Mouse (Mus musculus): ENCODE measurements around the gene Ubxn6.
A peak's percentile ranks its signal among the peaks of the same experiment; 100 is the strongest.

- TF ChIP-seq HCFC1 (IDR thresholded peaks at IDR 0.05; ENCODE audit: borderline replicate concordance, insufficient read depth, low read length) (no peak), MAFK (IDR thresholded peaks at IDR 0.05; ENCODE audit: insufficient read depth, low read depth, low read length) (no peak), ZNF384 (IDR thresholded peaks at IDR 0.05; ENCODE audit: low read depth, low read length) (no peak), CHD2 (IDR thresholded peaks at IDR 0.05; ENCODE audit: low read depth, low read length) (0 out of 2 replicates have a peak, but pooled peaks have one; percentile 35), ZC3H11A (IDR thresholded peaks at IDR 0.05; ENCODE audit: borderline replicate concordance, low read depth, low read length) (no peak)
These were observed at the start of gene Ubxn6 for GRCm38 (mm10) chr17:56074827-56075208.

Data from ES-E14 (cell line).